Mouse (Mus musculus): ENCODE measurements around the gene Agfg2. TPM values are rescaled to one million over a fixed set of nuclear protein-coding genes. Genes with fewer than 3 reads are reported as not detected.

Gene Agfg2
- polyA plus RNA-seq, 1 experiment from 2014 or later = 19.5 TPM

GRCm38 (mm10) chr5:137678736-137679135, 5.8 kb downstream of the Agfg2 start:
- H3K9me3 ChIP-seq = no peaks in the 10 kb centered on the region
- no peak overlapping the region for H3K4me2 ChIP-seq (replicated peaks)
- no peak overlapping the region for H3K9ac ChIP-seq (replicated peaks)
- no peak overlapping the region for H3K4me3 ChIP-seq (replicated peaks)
- peaks cover 18% of the 10 kb centered on the region for H3K4me1 ChIP-seq (replicated peaks)
- no peak overlapping the region for H3K27ac ChIP-seq
- no peak for ATAC-seq
- no peaks in the 10 kb centered on the region for H3K27me3 ChIP-seq
- 83% methylated on average over 3 of the region's 3 CpGs for WGBS
- H3K36me3 ChIP-seq = 0 out of 2 replicates have a peak, but pooled peaks cover 8% of the 10 kb centered on the region

- Histone ChIP-seq H3K4me1 (replicated peaks) (peaks cover 9% of the 10 kb centered on the region), H3K4me2 (replicated peaks) (no peak overlapping the region), H3K27ac (no peak overlapping the region), H3K36me3 (0 out of 2 replicates have a peak, but pooled peaks cover 8% of the 10 kb centered on the region), H3K9ac (replicated peaks) (no peak overlapping the region), H3K27me3 (no peaks in the 10 kb centered on the region), H3K4me3 (replicated peaks) (no peak overlapping the region), H3K9me3 (no peaks in the 10 kb centered on the region)
- WGBS = 94% methylated on average over 8 of the region's 8 CpGs
- no peak for ATAC-seq
Measured at GRCm38 (mm10) chr5:137677859-137678258, 6.7 kb downstream of the Agfg2 start.

- no peak for ATAC-seq
- no peak overlapping the region for H3K4me2 ChIP-seq (replicated peaks)
- no peak overlapping the region for H3K27ac ChIP-seq
- no peaks in the 10 kb centered on the region for H3K9me3 ChIP-seq
- H3K4me3 ChIP-seq (replicated peaks) = no peak overlapping the region
- H3K27me3 ChIP-seq = no peaks in the 10 kb centered on the region
- H3K4me1 ChIP-seq (replicated peaks) = peaks cover 12% of the 10 kb centered on the region
- H3K9ac ChIP-seq (replicated peaks) = no peak overlapping the region
- 94% methylated on average over 8 of the region's 8 CpGs for WGBS
- no peaks in the 10 kb centered on the region for H3K36me3 ChIP-seq
Measured at GRCm38 (mm10) chr5:137674786-137675185, 9.7 kb downstream of the Agfg2 start.

GRCm38 (mm10) chr5:137673015-137673414, 11.5 kb downstream of the Agfg2 start:
- no peak overlapping the region for H3K4me3 ChIP-seq (replicated peaks)
- peaks cover 15% of the 10 kb centered on the region for H3K4me1 ChIP-seq (replicated peaks)
- 92% methylated on average over 6 of the region's 6 CpGs for WGBS
- no peak overlapping the region for H3K4me2 ChIP-seq (replicated peaks)
- no peaks in the 10 kb centered on the region for H3K27me3 ChIP-seq
- no peaks in the 10 kb centered on the region for H3K36me3 ChIP-seq
- H3K9ac ChIP-seq (replicated peaks) = no peak overlapping the region
- no peaks in the 10 kb centered on the region for H3K9me3 ChIP-seq
- no peak for ATAC-seq
- H3K27ac ChIP-seq = no peak overlapping the region

GRCm38 (mm10) chr5:137672361-137672760, 12.2 kb downstream of the Agfg2 start:
- WGBS = 87% methylated on average over 5 of the region's 5 CpGs
- Histone ChIP-seq H3K4me2 (replicated peaks) (no peak overlapping the region), H3K9ac (replicated peaks) (no peak overlapping the region), H3K36me3 (peaks cover 3% of the 10 kb centered on the region; the same call in 1 of the 2 replicates), H3K4me1 (replicated peaks) (peaks cover 15% of the 10 kb centered on the region), H3K9me3 (no peaks in the 10 kb centered on the region), H3K27me3 (no peaks in the 10 kb centered on the region), H3K4me3 (replicated peaks) (no peak overlapping the region), H3K27ac (no peak overlapping the region)
- no peak for ATAC-seq

- no peaks in the 10 kb centered on the region for H3K9me3 ChIP-seq
- peak; percentile 30; the same call in 1 of the 2 replicates for ATAC-seq
- H3K9ac ChIP-seq (replicated peaks) = peak overlapping the region; percentile 45; the same call in 1 of the 2 replicates
- H3K27me3 ChIP-seq = no peaks in the 10 kb centered on the region
- H3K36me3 ChIP-seq = peaks cover 10% of the 10 kb centered on the region
- no peak overlapping the region for H3K4me2 ChIP-seq (replicated peaks)
- 56% methylated on average over 9 of the region's 9 CpGs for WGBS
- H3K4me1 ChIP-seq (replicated peaks) = peaks cover 15% of the 10 kb centered on the region
- no peak overlapping the region for H3K4me3 ChIP-seq (replicated peaks)
- H3K27ac ChIP-seq = 0 out of 2 replicates have a peak overlapping the region, but pooled peaks have one; percentile 25
Measured at GRCm38 (mm10) chr5:137671443-137672240, 12.9 kb downstream of the Agfg2 start.

- WGBS = 94% methylated on average over 1 of the region's 1 CpGs
- ATAC-seq = no peak
- Histone ChIP-seq H3K9ac (replicated peaks) (no peak overlapping the region), H3K4me1 (replicated peaks) (peaks cover 15% of the 10 kb centered on the region), H3K27me3 (no peaks in the 10 kb centered on the region), H3K27ac (no peak overlapping the region), H3K4me2 (replicated peaks) (no peak overlapping the region), H3K36me3 (peaks cover 21% of the 10 kb centered on the region), H3K9me3 (no peaks in the 10 kb centered on the region), H3K4me3 (replicated peaks) (no peak overlapping the region)
Measured at GRCm38 (mm10) chr5:137670240-137670639, 14.3 kb downstream of the Agfg2 start.

- H3K4me3 ChIP-seq (replicated peaks) = no peak overlapping the region
- H3K9me3 ChIP-seq = no peaks in the 10 kb centered on the region
- no peak overlapping the region for H3K9ac ChIP-seq (replicated peaks)
- H3K27ac ChIP-seq = peak overlapping the region; percentile 25; the same call in 1 of the 2 replicates
- peaks cover 32% of the 10 kb centered on the region for H3K36me3 ChIP-seq
- ATAC-seq = no peak
- peaks cover 15% of the 10 kb centered on the region for H3K4me1 ChIP-seq (replicated peaks)
- H3K4me2 ChIP-seq (replicated peaks) = no peak overlapping the region
- H3K27me3 ChIP-seq = no peaks in the 10 kb centered on the region
- 76% methylated on average over 10 of the region's 10 CpGs for WGBS
Measured at GRCm38 (mm10) chr5:137668971-137669370, 15.6 kb downstream of the Agfg2 start.

- no peak overlapping the region for H3K27ac ChIP-seq
- H3K4me2 ChIP-seq (replicated peaks) = no peak overlapping the region
- H3K27me3 ChIP-seq = no peaks in the 10 kb centered on the region
- H3K4me1 ChIP-seq (replicated peaks) = no peaks in the 10 kb centered on the region
- no peak for ATAC-seq
- whole genome bisulfite sequencing = 83% methylated on average over 9 of the region's 9 CpGs
- no peaks in the 10 kb centered on the region for H3K9me3 ChIP-seq
- no peak overlapping the region for H3K4me3 ChIP-seq (replicated peaks)
- H3K36me3 ChIP-seq = peaks cover 85% of the 10 kb centered on the region
- H3K9ac ChIP-seq (replicated peaks) = no peak overlapping the region
Measured at GRCm38 (mm10) chr5:137663057-137663456, 21.5 kb downstream of the Agfg2 start.

- Histone ChIP-seq H3K4me3 (replicated peaks) (no peak overlapping the region), H3K27ac (no peak overlapping the region), H3K36me3 (peaks cover 72% of the 10 kb centered on the region), H3K4me2 (replicated peaks) (no peak overlapping the region), H3K9ac (replicated peaks) (no peak overlapping the region), H3K27me3 (no peaks in the 10 kb centered on the region), H3K9me3 (no peaks in the 10 kb centered on the region), H3K4me1 (replicated peaks) (no peaks in the 10 kb centered on the region)
- 92% methylated on average over 6 of the region's 6 CpGs for WGBS
- ATAC-seq = no peak
Measured at GRCm38 (mm10) chr5:137660064-137660688, 24.4 kb downstream of the Agfg2 start.

- Histone ChIP-seq H3K4me2 (replicated peaks) (no peak overlapping the region), H3K4me1 (replicated peaks) (no peaks in the 10 kb centered on the region), H3K36me3 (peaks cover 65% of the 10 kb centered on the region), H3K27ac (no peak overlapping the region), H3K9me3 (no peaks in the 10 kb centered on the region), H3K9ac (replicated peaks) (no peak overlapping the region), H3K27me3 (no peaks in the 10 kb centered on the region), H3K4me3 (replicated peaks) (no peak overlapping the region)
- ATAC-seq = peak; percentile 51
- 37% methylated on average over 6 of the region's 6 CpGs for WGBS
Measured at GRCm38 (mm10) chr5:137656977-137657376, 27.5 kb downstream of the Agfg2 start.

GRCm38 (mm10) chr5:137654746-137655145, 29.8 kb downstream of the Agfg2 start:
- H3K27me3 ChIP-seq = no peaks in the 10 kb centered on the region
- H3K4me3 ChIP-seq (replicated peaks) = no peak overlapping the region
- H3K9ac ChIP-seq (replicated peaks) = no peak overlapping the region
- no peaks in the 10 kb centered on the region for H3K9me3 ChIP-seq
- 78% methylated on average over 7 of the region's 7 CpGs for WGBS
- H3K4me2 ChIP-seq (replicated peaks) = no peak overlapping the region
- no peak overlapping the region for H3K27ac ChIP-seq
- H3K4me1 ChIP-seq (replicated peaks) = peaks cover 8% of the 10 kb centered on the region
- ATAC-seq = no peak
- peaks cover 55% of the 10 kb centered on the region for H3K36me3 ChIP-seq

Measured in midbrain, embryonic 13.5 days (tissue).